Mouse (Mus musculus): ENCODE measurements around the gene Oxt.

DNA sequence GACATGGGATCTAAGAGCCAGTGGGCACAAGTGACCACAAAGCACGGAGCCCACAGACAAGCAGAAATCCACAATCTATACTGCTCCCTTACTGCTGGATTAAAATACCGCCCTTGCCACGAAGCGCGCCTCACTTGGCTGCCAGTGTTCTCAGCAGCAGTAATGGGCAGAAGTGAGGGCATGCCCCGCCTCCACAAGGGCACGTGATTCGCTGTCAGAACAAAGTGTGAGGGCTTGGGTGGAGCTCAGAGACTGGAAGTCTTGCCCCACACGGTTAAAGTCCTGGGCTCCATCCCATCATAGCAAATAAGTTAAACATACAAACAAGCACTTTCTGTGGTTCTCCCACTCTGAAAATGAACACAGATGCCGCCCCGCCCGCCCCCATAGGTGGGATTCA is 1.7 kb downstream of the Oxt start:
- TF ChIP-seq CTCF (IDR thresholded peaks at IDR 0.05; ENCODE audit: low read depth) (no peak), EP300 (optimal IDR thresholded peaks at IDR 0.05) (no peak)
